Mouse (Mus musculus) frontal cortex, postnatal 36 days (tissue): ENCODE data around the gene Kcnc4.
A peak's percentile ranks its signal among the peaks of the same experiment; 100 is the strongest.

Source experiments
- DNase-seq, 2 experiments: peaks; one replicate each; pipeline ENCODE4 v3.0.0; 2022; ENCODE audit warnings: low spot score in 2 of 2

Gene Kcnc4

GRCm38 (mm10) chr3:107459196-107459772, at the start of gene Kcnc4:
TSS of gene Kcnc4 (minus strand) at chr3:107459552.
- no peak for DNase-seq

- DNase-seq: peak in 1 of 2 experiments; percentile 72
These were observed 49.3 kb upstream of the Kcnc4 start for GRCm38 (mm10) chr3:107508696-107509095.

GRCm38 (mm10) chr3:107507966-107508365, 48.6 kb upstream of the Kcnc4 start:
- DNase-seq: no peak

GRCm38 (mm10) chr3:107506531-107506930, 47.2 kb upstream of the Kcnc4 start:
- DNase-seq: no peak

GRCm38 (mm10) chr3:107505464-107506367, 46.4 kb upstream of the Kcnc4 start:
- DNase-seq: peak in 1 of 2 experiments; percentile 80

- DNase-seq: no peak
These were observed 45.2 kb upstream of the Kcnc4 start for GRCm38 (mm10) chr3:107504542-107504941.

- DNase-seq: no peak
These were observed 44.4 kb upstream of the Kcnc4 start for GRCm38 (mm10) chr3:107503716-107504115.

- DNase-seq: peak in 1 of 2 experiments; percentile 54
These were observed 42.4 kb upstream of the Kcnc4 start for GRCm38 (mm10) chr3:107501702-107502151.

GRCm38 (mm10) chr3:107500301-107500700, 40.9 kb upstream of the Kcnc4 start:
- no peak for DNase-seq

- DNase-seq: no peak
These were observed 36.9 kb upstream of the Kcnc4 start for GRCm38 (mm10) chr3:107496086-107496850.

- DNase-seq: no peak
These were observed 36.2 kb upstream of the Kcnc4 start for GRCm38 (mm10) chr3:107495524-107495923.

GRCm38 (mm10) chr3:107491459-107491858, 32.1 kb upstream of the Kcnc4 start:
- DNase-seq: peak; percentile 75 to 80

- DNase-seq: no peak
These were observed 29.3 kb upstream of the Kcnc4 start for GRCm38 (mm10) chr3:107488637-107489036.

GRCm38 (mm10) chr3:107483290-107483689, 23.9 kb upstream of the Kcnc4 start:
- DNase-seq: peak; percentile 75 to 90

GRCm38 (mm10) chr3:107480660-107481059, 21.3 kb upstream of the Kcnc4 start:
- no peak for DNase-seq

- DNase-seq: peak in 1 of 2 experiments; percentile 59
These were observed 12.8 kb upstream of the Kcnc4 start for GRCm38 (mm10) chr3:107472198-107472597.

- DNase-seq: peak in 1 of 2 experiments; percentile 54
These were observed 9.7 kb upstream of the Kcnc4 start for GRCm38 (mm10) chr3:107469059-107469458.

GRCm38 (mm10) chr3:107468106-107468505, 8.8 kb upstream of the Kcnc4 start:
- no peak for DNase-seq

GRCm38 (mm10) chr3:107466577-107466976, 7.2 kb upstream of the Kcnc4 start:
- peak; percentile 76 to 84 for DNase-seq

- peak; percentile 84 to 86 for DNase-seq
These were observed 2.8 kb upstream of the Kcnc4 start for GRCm38 (mm10) chr3:107462160-107462559.

GRCm38 (mm10) chr3:107459773-107460431, 550 bp upstream of the Kcnc4 start:
- DNase-seq: no peak
